Mouse (Mus musculus): ENCODE measurements around the gene Hoxa4. TPM values are rescaled to one million over a fixed set of nuclear protein-coding genes. Genes with fewer than 3 reads are reported as not detected.
A peak's percentile ranks its signal among the peaks of the same experiment; 100 is the strongest.

Gene Hoxa4
- total RNA-seq, 2 experiments from 2014 or later = 8.0 to 11.4 TPM

DNA sequence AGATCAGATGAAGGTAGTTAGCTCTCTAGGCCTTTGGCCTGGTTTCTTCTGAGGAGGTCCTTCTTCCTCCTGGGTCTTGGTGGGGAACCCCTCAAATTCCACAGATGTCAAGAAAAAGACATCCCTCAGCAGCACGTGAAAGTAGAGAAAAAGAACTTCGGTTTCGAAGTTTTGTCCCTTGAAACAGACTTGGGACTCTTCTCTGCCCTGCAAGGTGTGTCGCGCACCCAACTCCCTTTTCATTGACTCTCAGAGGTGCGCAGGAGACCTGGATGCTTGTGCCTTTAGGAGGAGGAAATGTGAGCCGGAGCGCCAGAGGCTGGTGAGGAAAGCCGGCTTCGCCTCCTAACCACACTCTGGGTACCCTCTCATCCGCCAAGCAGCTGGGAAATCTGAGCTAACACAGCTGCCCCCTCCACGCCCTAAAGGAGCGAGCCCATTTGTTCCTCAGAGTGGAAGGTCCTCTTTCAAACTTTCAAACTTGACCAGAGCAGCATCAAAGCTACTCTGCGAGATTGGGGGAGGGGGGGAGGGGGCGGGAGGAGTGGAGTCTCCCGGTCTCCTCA lies 41.1 kb downstream of the Hoxa4 start:
- DNase-seq = no peak

Small RNA genes within 50 kb of the gene (microRNA-seq; reads per million reads assigned to microRNA genes)
- 1,405 reads per million, percentile 79 among the genes with 10 or more reads in this experiment for gene Mir196b

Other genes starting within 250 kb of the Hoxa4 start
- 10 to 100 TPM; 40.5 to 46.5 TPM for gene Skap2, start 179.2 kb downstream of the Hoxa4 start, total RNA-seq (2021)
- 1 to 10 TPM in 1 of 2 experiments, under 1 TPM in 1; 0.91 to 1.2 TPM for gene Hoxa1, start 33.4 kb downstream of the Hoxa4 start, total RNA-seq (2021)
- 1 to 10 TPM; 2.3 to 5.1 TPM for gene Hoxa2, start 26.9 kb downstream of the Hoxa4 start, total RNA-seq (2021)
- gene 5730596B20Rik, start 14.3 kb downstream of the Hoxa4 start, total RNA-seq (2021) = under 1 TPM; 0.27 to 0.94 TPM
- 10 to 100 TPM; 28.0 to 28.2 TPM for gene Hoxa5, start 12.8 kb upstream of the Hoxa4 start, total RNA-seq (2021)
- 1 to 10 TPM; 4.8 to 8.6 TPM for gene Hoxa6, start 17.0 kb upstream of the Hoxa4 start, total RNA-seq (2021)
- gene Hoxa3, start 21.6 kb upstream of the Hoxa4 start, total RNA-seq (2021) = 10 to 100 TPM in 1 of 2 experiments, 1 to 10 TPM in 1; 5.9 to 13.5 TPM
- gene Gm28308, start 21.6 kb upstream of the Hoxa4 start, total RNA-seq (2021) = 1 to 10 TPM in 1 of 2 experiments, under 1 TPM in 1; 0.91 to 1.5 TPM
- gene Hoxa7, start 30.1 kb upstream of the Hoxa4 start, total RNA-seq (2021) = 10 to 100 TPM; 21.5 to 26.6 TPM
- 1 to 10 TPM; 3.0 to 4.4 TPM for gene Hoxa9, start 39.3 kb upstream of the Hoxa4 start, total RNA-seq (2021)
- 1 to 10 TPM in 1 of 2 experiments, under 1 TPM in 1; 0.42 to 1.5 TPM for gene Hoxa10, start 49.1 kb upstream of the Hoxa4 start, total RNA-seq (2021)
- not detected for gene Hoxa11, start 54.1 kb upstream of the Hoxa4 start, total RNA-seq (2021)
- gene Hoxa13, start 69.1 kb upstream of the Hoxa4 start, total RNA-seq (2021) = not detected
- gene Evx1, start 121.7 kb upstream of the Hoxa4 start, total RNA-seq (2021) = not detected

Data from adrenal gland, postnatal 10 days (tissue).